Mouse (Mus musculus): ENCODE results near the gene Aldh1a3.

Aldh1a3 gene

DNA sequence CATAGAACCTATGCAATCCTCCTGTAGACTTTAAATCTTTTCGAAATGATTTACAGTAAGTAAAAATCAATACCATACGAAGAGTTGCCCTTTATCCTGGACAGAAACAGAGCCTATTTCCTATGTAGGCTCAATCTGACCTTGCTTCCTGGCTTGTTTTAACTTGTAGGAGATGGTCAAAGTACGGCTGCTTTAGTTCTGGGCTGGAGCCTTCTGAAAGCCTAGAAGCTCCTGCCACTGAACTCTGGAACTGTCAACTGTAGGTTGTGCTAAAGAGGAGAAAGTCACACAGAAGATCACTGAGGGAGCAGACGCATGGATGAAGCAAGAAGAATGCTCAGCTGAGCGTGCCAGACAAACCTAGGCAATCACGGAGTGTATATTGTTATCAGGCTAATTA lies 56.3 kb downstream of the Aldh1a3 start:
- DNase-seq (ENCODE audit: extremely low read depth, low read depth), result no peak

DNA sequence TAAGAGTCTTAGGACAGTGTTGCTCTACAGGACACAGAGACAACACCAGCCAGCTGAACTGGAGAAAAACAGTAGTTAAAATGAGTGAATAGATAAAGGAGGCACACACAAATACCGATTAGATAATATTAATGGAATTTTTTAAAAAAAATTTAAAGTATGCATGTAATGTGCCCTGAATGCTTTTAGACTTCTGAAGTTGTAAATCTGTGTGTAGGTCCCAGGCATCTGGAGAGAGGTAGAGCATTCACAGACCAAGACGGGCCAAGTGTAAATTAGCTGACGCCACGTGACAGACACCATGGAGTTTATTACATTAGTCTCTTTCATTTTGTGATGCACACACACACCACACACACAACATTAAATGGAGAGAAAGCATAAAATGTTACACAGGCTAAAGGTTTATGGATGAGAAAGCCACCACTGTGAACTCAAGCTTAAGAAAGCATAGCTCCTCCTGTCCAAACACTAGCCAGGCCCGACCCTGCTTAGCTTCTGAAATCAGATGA lies 57.3 kb downstream of the Aldh1a3 start:
- DNase-seq (ENCODE audit: extremely low read depth, low read depth), result no peak

DNA sequence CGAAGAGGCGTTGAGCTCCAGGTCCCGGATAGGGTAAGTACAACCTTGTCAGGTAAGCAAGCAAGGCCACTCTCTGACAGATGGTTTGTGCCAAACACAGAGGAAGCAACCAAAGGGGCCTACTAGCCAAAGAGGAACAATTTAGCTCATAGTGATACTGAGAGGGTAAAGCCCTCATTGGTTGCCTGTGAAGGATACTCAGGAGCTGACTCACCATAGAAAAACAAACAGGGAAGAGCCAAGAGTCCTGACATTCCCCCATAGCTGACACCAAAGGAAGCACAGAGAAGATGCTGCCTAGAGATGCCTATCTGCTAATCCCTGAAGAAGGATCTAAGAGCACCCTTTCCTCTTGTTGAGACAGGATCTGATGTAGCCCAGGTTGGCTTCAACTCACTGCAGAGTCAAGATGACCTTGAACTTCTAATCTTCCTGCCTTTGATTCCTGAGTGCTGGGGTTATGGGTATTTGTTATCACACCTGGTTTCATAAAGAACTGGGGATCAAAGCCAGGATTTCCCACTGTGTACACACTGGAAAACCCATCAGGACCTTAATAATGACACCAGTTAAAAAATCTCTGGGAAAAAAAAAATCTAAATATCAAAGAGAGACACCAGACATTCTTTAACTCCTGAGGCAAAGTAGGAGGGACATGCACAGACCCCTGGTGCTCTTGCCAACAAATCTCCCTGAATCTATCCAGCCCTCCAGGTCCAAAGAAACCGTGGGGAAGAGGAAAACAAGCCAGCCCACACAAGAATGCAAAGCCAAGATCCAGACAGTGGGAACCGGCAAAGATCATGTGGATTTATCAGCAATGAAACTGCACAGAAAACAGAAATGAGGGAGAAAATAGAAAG lies 58.0 kb downstream of the Aldh1a3 start:
- no peak for DNase-seq (ENCODE audit: extremely low read depth, low read depth)

DNA sequence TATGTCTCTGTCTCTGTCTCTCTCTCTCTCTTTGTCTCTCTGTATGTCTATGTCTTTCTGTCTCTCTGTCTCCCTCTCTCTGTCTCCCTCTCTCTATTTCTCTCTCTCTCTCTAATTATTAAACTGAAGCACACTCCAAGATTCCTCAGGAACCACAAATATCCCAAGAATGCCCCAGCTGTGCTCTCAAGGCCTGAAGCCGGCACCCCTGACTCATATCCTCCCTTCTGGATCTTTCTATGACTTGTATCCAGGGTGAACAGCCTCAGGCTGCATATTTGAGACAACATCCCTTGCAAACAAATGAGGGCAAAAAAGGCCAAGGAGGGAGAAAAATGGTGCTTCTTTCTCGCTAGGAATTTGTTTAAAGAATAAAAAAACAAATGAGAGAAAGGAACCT lies 61.4 kb downstream of the Aldh1a3 start, which contains the start of gene Gm10974:
Gene Gm10974, plus strand, starts transcription at position 2 of the 400 bp plus-strand sequence.
- no peak for DNase-seq (ENCODE audit: extremely low read depth, low read depth)

DNA sequence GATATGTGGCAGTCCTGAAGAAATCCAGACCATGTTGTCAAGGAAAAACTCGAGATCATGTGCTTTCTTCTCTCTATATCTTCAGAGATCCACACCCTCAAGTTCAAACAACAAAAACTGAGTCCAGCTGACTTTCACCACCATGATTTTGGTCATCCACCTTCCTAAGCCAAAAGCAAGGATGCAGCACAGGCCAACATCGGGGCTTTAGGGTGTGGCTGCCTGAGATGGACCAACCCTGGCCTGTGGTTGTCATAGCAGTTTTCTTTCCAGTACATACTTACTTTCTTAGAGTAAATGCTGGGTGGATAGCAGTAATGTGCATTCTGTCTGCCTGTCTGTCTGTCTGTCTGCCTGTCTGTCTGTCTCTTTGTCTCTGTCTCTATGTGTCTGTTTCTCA lies 61.9 kb downstream of the Aldh1a3 start:
- DNase-seq (ENCODE audit: extremely low read depth, low read depth), result no peak

DNA sequence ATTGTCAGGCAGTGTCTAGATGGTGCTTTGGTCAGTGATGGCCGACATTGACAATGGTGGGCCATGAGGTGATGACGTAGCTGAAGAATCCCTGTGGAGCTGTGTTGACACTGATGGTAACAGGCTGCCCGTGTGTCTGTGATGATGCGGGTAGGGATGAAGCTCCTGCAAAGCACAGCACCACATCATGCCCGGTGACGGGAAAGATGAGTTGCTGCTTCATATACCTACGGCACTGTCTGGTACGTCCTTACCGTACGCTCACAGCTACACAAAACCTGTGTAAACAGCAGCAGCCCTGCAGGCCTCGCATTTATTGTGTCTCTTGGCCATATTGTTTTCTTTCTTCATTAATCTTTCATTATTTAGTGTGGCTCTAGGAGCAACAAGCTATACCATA lies 62.8 kb downstream of the Aldh1a3 start:
- no peak for DNase-seq (ENCODE audit: extremely low read depth, low read depth)

DNA sequence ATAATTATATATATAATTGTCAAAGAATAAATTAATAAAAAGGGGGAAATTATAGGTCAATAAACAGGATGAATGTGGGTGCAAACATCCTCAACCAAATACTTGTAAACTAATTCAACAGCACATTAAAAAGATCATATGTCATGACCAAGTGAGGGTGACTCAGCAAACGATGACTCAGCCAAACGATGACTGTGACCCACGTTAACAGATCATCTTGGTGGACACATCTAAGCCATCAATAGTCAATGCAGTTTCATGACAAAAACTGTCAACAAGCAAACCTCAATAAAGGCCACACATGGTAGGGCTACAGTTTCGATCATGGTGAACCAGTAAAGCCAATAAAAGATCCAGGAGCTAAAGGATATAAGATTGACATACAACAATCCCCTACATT lies 68.3 kb downstream of the Aldh1a3 start:
- DNase-seq (ENCODE audit: extremely low read depth, low read depth), result no peak

DNA sequence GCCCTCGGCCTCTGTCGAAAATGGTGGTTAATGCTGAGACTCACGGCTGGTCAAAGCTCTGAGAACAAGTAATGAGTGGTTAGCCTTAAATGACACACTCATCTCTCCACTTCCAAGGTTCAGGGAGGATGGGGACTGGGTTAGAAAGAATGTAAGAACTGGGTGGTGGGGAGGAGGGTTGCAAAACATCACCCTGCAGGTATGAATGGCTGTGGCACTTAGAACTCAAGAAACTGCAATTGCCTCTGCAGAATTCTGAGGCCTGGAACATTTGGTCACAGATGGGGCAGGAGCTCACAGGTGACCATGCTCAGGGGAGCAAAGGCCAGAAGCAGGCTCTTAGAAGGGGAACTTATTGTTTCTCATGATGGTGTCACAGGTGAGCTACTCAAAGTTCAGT lies 68.9 kb downstream of the Aldh1a3 start:
- DNase-seq (ENCODE audit: extremely low read depth, low read depth), result no peak

DNA sequence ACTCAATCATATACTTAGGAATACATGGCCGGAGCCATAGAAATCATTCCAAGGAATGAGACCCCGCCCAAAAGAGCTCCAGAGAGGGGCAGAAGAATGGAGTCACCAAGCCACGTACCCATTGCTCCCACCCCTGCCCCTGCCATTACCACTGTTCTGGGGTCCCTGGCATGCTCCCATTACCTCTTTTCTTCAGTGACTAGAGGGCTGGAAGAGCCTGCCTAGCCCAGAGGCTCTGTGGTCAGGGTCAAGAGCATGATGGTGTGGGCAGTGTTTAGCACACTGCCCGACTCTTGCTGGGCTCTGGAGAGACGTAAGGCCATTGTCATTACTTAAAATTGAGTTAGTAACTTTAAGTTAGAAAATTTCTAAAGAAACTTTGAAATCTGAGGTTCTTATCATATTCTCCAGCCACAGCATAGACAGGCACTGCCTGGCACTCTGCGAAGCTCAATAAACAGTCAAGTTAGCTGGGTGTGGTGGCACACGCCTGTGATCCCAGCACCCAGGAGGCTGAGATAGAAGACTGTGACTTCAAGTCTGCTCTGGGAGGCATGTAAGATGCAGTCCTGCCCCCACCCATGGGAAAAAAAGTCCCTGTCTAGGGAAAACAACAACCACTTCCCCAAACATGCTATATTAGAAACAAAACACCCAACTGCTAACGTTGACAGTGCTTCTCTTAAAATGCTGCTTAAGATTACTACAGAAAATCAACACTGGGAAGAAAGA lies 71.4 kb downstream of the Aldh1a3 start:
- DNase-seq (ENCODE audit: extremely low read depth, low read depth), result no peak

DNA sequence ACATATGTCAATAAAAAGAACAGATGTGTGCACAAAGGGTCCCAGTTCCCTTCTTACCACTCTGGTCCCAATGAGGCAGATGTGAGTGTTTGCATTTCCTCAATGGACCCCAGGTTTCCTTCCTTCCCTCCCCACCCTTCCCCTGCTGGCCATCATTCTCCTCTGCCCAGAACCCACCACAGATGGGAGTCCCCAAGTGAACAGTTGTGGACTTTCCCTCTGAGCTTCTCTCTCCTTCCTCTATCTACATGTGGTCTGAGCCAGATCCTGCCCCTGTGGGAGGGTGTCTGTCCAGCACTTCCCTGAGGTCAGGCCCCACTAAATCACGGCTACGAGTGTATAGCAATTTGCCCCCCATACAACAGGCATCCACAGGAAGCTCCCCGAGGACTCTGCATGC lies 72.4 kb downstream of the Aldh1a3 start:
- no peak for DNase-seq (ENCODE audit: extremely low read depth, low read depth)

DNA sequence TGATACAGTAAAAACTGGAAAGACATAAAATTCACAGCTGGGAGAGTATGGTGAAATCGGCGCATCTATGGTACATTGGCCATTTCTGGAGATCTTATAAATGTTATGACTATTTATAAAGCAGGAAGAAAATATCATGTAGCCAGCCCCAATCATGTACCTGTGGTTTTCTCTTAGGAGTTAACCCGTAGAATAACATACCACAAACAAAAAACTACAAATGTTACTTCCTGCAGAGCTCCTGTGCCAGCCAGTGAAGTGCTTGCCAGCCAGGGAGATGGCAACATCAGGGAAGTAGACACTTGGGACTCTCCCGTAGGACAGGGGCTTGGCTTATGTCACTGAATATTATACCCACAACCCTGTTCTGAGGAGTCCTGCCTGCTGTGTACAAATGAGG lies 76.2 kb downstream of the Aldh1a3 start:
- DNase-seq (ENCODE audit: extremely low read depth, low read depth), result no peak

DNA sequence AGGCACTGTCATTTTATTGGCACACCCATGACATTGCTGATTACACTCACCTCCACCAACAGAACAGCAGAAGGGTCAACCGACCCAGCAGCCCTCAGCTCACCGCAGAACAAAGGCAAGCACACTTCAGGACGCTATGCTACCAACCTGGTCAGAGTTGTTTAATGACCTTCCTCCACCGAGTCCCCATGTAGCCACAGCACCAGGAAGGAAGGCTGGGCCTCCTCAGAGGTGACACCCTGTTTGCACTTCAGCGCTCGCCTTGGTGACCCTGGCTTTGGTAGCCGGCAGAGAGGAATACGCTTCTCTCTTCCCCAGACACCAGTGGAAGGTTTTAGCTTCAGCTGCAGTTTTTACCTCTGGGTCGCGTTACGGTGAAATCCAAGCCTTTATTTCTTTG lies 77.6 kb downstream of the Aldh1a3 start:
- DNase-seq (ENCODE audit: extremely low read depth, low read depth), result no peak

DNA sequence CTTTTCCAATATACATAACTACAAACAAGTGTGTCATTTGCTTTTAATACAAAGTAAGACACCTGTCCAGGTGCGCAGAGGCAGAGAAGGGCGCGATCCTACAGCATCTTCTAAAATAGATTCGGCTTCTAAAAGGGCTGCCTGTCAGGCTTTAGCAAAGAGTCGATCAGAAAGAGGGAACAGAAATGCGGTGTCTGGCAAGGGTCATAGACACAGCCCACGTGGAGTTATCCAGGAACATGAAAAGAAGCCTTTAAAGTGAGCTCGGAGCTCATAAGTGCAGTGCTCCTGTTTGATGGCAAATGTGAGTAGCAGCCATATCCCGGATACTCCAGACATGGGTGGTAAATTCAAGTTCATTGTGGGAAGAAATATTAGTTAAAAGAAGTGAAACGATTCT lies 78.7 kb downstream of the Aldh1a3 start:
- DNase-seq (ENCODE audit: extremely low read depth, low read depth), result no peak

DNA sequence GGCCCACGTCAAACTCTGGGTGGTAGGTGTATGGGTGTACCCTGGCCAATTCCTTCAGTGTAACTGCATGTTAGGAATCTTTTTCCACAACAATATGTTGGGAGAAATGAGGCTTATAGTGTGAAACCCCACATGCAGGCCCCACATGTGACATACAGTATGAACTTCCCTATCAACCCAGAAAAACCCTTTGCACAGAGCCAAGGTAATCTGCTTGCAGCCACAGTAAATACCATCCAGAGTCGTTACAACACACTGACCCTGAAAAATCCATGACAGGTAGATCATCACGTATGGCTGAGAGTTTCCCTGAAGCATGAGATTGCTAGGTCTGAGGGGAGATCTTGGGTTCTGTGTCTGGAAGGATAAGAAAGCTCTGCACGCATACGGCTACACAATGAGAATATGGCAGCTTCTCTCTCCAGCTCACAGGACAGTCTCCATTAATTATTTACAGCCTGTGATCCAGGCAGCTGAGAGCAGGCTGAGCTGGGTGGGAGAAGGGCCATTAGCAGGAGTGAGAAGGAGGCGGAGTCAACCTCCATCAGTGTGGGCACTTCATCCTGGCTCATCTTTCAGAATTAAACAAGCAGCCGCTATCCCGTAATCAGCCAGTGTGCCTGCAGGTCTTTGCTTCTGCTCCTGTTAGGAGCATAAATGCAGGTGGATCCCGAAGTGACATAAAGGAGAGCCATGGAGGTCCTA lies 80.2 kb downstream of the Aldh1a3 start:
- no peak for DNase-seq (ENCODE audit: extremely low read depth, low read depth)

DNA sequence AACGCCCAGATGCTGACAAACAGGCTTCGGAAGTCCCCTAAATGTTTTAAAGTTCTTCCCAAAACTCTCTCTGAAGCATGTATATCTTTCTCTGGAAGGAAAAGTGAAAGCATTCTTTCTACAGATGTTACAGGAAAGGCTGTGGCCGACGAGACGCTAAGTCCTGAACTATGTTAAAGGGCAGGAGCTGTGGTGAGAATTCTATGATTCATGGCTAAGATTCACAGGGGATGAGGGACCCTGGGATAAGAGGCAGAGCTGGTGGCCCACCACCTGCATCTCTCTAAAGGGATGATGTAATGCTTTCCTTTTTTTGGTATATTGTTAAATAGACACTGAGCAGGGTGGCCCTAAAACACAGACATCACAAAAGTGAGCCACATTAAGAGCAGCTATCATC lies 84.0 kb downstream of the Aldh1a3 start:
- no peak for DNase-seq (ENCODE audit: extremely low read depth, low read depth)

DNA sequence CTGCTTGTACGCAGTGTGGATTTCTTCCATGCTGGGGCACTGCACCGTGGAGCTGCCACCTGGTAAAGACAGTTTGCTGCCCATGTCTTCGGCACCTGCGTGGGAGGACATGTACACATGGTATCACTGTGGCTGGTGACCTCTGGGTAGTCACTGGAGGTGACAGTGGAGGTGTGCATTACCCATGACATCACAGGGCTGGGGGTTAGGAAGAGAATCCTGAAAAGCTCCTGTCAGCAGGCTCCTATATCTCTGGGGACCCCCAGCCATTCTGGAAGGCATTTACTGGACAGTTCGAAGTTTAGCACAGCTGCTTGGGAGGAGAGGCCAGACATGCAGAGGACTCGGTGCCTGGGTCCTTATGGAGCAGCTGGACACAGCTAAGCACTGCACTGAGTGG lies 84.5 kb downstream of the Aldh1a3 start:
- no peak for DNase-seq (ENCODE audit: extremely low read depth, low read depth)

DNA sequence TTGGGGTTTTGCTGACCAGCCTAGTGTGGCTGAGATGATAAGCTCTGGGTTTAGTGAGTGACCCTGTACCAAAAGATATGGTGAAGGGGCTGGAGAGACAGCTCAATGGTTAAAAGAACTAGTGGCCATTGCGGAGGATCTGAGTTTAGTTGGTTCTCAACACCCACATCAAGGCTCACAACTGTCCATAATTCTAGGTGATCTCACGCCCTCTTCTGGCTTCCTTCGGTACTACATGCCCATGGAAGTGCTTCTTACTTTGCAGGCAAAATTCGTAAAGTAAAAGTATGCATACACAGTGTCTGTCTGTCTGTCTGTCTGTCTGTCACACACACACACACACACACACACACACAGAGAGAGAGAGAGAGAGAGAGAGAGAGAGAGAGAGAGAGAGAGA lies 85.0 kb downstream of the Aldh1a3 start:
- DNase-seq (ENCODE audit: extremely low read depth, low read depth), result peak; percentile 22
